Mouse (Mus musculus): ENCODE measurements at regions not wholly inside any gene's neighbourhood (a gene's known extent, or its start where the extent isn't known, plus 50 kb on each side); places are given as distances from the start of the nearest gene placed in this dataset.

- Histone ChIP-seq H3K4me2 (ENCODE audit: low read depth, low read length) (no peak overlapping the region), H3K36me3 (ENCODE audit: control insufficient read depth, insufficient read depth, low read length) (no peaks in the 10 kb centered on the region), H3K4me3 (ENCODE audit: low read depth, low read length) (no peak overlapping the region), H3K27me3 (ENCODE audit: control insufficient read depth, insufficient read depth, low read length) (no peaks in the 10 kb centered on the region), H3K4me1 (ENCODE audit: control insufficient read depth, insufficient read depth, low read length) (no peaks in the 10 kb centered on the region), H3K27ac (ENCODE audit: low read depth, low read length) (no peak overlapping the region), H3K9ac (replicated peaks; ENCODE audit: low read depth, low read length) (no peak overlapping the region), H3K9me3 (ENCODE audit: control insufficient read depth, low read length) (no peaks in the 10 kb centered on the region)
- WGBS = 85% methylated on average over 7 of the region's 7 CpGs
- ATAC-seq (ENCODE audit: low read depth) = no peak
Measured at GRCm38 (mm10) chr1:77663345-77663744, 148.5 kb upstream of the Epha4 start.

GRCm38 (mm10) chr1:77660436-77660835 lies 145.5 kb upstream of the Epha4 start:
- Histone ChIP-seq H3K4me1 (ENCODE audit: control insufficient read depth, insufficient read depth, low read length) (no peaks in the 10 kb centered on the region), H3K36me3 (ENCODE audit: control insufficient read depth, insufficient read depth, low read length) (no peaks in the 10 kb centered on the region), H3K9me3 (ENCODE audit: control insufficient read depth, low read length) (no peaks in the 10 kb centered on the region), H3K27me3 (ENCODE audit: control insufficient read depth, insufficient read depth, low read length) (no peaks in the 10 kb centered on the region), H3K9ac (replicated peaks; ENCODE audit: low read depth, low read length) (no peak overlapping the region), H3K4me3 (ENCODE audit: low read depth, low read length) (no peak overlapping the region), H3K4me2 (ENCODE audit: low read depth, low read length) (no peak overlapping the region), H3K27ac (ENCODE audit: low read depth, low read length) (no peak overlapping the region)
- ATAC-seq (ENCODE audit: low read depth) = no peak

- no peak overlapping the region for H3K27ac ChIP-seq (ENCODE audit: low read depth, low read length)
- no peaks in the 10 kb centered on the region for H3K36me3 ChIP-seq (ENCODE audit: control insufficient read depth, insufficient read depth, low read length)
- no peak overlapping the region for H3K4me3 ChIP-seq (ENCODE audit: low read depth, low read length)
- no peaks in the 10 kb centered on the region for H3K27me3 ChIP-seq (ENCODE audit: control insufficient read depth, insufficient read depth, low read length)
- no peak for ATAC-seq (ENCODE audit: low read depth)
- no peak overlapping the region for H3K9ac ChIP-seq (replicated peaks; ENCODE audit: low read depth, low read length)
- no peaks in the 10 kb centered on the region for H3K4me1 ChIP-seq (ENCODE audit: control insufficient read depth, insufficient read depth, low read length)
- WGBS = 93% methylated on average over 3 of the region's 3 CpGs
- H3K4me2 ChIP-seq (ENCODE audit: low read depth, low read length) = no peak overlapping the region
- no peaks in the 10 kb centered on the region for H3K9me3 ChIP-seq (ENCODE audit: control insufficient read depth, low read length)
Measured at GRCm38 (mm10) chr1:77637025-77637424, 122.1 kb upstream of the Epha4 start.

GRCm38 (mm10) chr1:77629496-77630281 lies 114.8 kb upstream of the Epha4 start:
- no peaks in the 10 kb centered on the region for H3K27me3 ChIP-seq (ENCODE audit: control insufficient read depth, insufficient read depth, low read length)
- no peaks in the 10 kb centered on the region for H3K36me3 ChIP-seq (ENCODE audit: control insufficient read depth, insufficient read depth, low read length)
- no peak overlapping the region for H3K4me3 ChIP-seq (ENCODE audit: low read depth, low read length)
- WGBS = 17% methylated on average over 9 of the region's 9 CpGs
- H3K4me2 ChIP-seq (ENCODE audit: low read depth, low read length) = no peak overlapping the region
- no peak overlapping the region for H3K27ac ChIP-seq (ENCODE audit: low read depth, low read length)
- H3K4me1 ChIP-seq (ENCODE audit: control insufficient read depth, insufficient read depth, low read length) = no peaks in the 10 kb centered on the region
- H3K9ac ChIP-seq (replicated peaks; ENCODE audit: low read depth, low read length) = no peak overlapping the region
- H3K9me3 ChIP-seq (ENCODE audit: control insufficient read depth, low read length) = no peaks in the 10 kb centered on the region
- peak; percentile 79; the same call in 1 of the 2 replicates for ATAC-seq (ENCODE audit: low read depth)

GRCm38 (mm10) chr1:77628861-77629260 lies 114.0 kb upstream of the Epha4 start:
- H3K9me3 ChIP-seq (ENCODE audit: control insufficient read depth, low read length) = no peaks in the 10 kb centered on the region
- H3K4me1 ChIP-seq (ENCODE audit: control insufficient read depth, insufficient read depth, low read length) = no peaks in the 10 kb centered on the region
- no peak overlapping the region for H3K9ac ChIP-seq (replicated peaks; ENCODE audit: low read depth, low read length)
- no peak overlapping the region for H3K27ac ChIP-seq (ENCODE audit: low read depth, low read length)
- ATAC-seq (ENCODE audit: low read depth) = no peak
- H3K4me2 ChIP-seq (ENCODE audit: low read depth, low read length) = no peak overlapping the region
- no peaks in the 10 kb centered on the region for H3K27me3 ChIP-seq (ENCODE audit: control insufficient read depth, insufficient read depth, low read length)
- H3K4me3 ChIP-seq (ENCODE audit: low read depth, low read length) = no peak overlapping the region
- 29% methylated on average over 4 of the region's 4 CpGs for WGBS
- no peaks in the 10 kb centered on the region for H3K36me3 ChIP-seq (ENCODE audit: control insufficient read depth, insufficient read depth, low read length)

- no peaks in the 10 kb centered on the region for H3K4me1 ChIP-seq (ENCODE audit: control insufficient read depth, insufficient read depth, low read length)
- H3K9ac ChIP-seq (replicated peaks; ENCODE audit: low read depth, low read length) = no peak overlapping the region
- no peak overlapping the region for H3K4me3 ChIP-seq (ENCODE audit: low read depth, low read length)
- H3K9me3 ChIP-seq (ENCODE audit: control insufficient read depth, low read length) = no peaks in the 10 kb centered on the region
- no peak overlapping the region for H3K4me2 ChIP-seq (ENCODE audit: low read depth, low read length)
- no peak overlapping the region for H3K27ac ChIP-seq (ENCODE audit: low read depth, low read length)
- 17% methylated on average over 8 of the region's 8 CpGs for WGBS
- ATAC-seq (ENCODE audit: low read depth) = peak; percentile 51; the same call in 1 of the 2 replicates
- H3K27me3 ChIP-seq (ENCODE audit: control insufficient read depth, insufficient read depth, low read length) = peaks cover 6% of the 10 kb centered on the region
- H3K36me3 ChIP-seq (ENCODE audit: control insufficient read depth, insufficient read depth, low read length) = no peaks in the 10 kb centered on the region
Measured at GRCm38 (mm10) chr1:77617490-77617889, 102.6 kb upstream of the Epha4 start.

GRCm38 (mm10) chr1:77600509-77600908 lies 85.6 kb upstream of the Epha4 start:
- Histone ChIP-seq H3K36me3 (ENCODE audit: control insufficient read depth, insufficient read depth, low read length) (no peaks in the 10 kb centered on the region), H3K9ac (replicated peaks; ENCODE audit: low read depth, low read length) (no peak overlapping the region)

GRCm38 (mm10) chr1:77592649-77593048 lies 77.8 kb upstream of the Epha4 start:
- no peak overlapping the region for H3K4me2 ChIP-seq (ENCODE audit: low read depth, low read length)
- no peak overlapping the region for H3K4me3 ChIP-seq (ENCODE audit: low read depth, low read length)
- no peak overlapping the region for H3K9ac ChIP-seq (replicated peaks; ENCODE audit: low read depth, low read length)
- no peaks in the 10 kb centered on the region for H3K36me3 ChIP-seq (ENCODE audit: control insufficient read depth, insufficient read depth, low read length)
- no peak overlapping the region for H3K27ac ChIP-seq (ENCODE audit: low read depth, low read length)
- H3K4me1 ChIP-seq (ENCODE audit: control insufficient read depth, insufficient read depth, low read length) = no peaks in the 10 kb centered on the region
- no peaks in the 10 kb centered on the region for H3K9me3 ChIP-seq (ENCODE audit: control insufficient read depth, low read length)
- ATAC-seq (ENCODE audit: low read depth) = no peak
- no peaks in the 10 kb centered on the region for H3K27me3 ChIP-seq (ENCODE audit: control insufficient read depth, insufficient read depth, low read length)
- WGBS = 57% methylated on average over 4 of the region's 4 CpGs

More at GRCm38 (mm10) chr1:77600509-77600908, 85.6 kb upstream of the Epha4 start:
- no peak for ATAC-seq (ENCODE audit: low read depth)
- no peaks in the 10 kb centered on the region for H3K9me3 ChIP-seq (ENCODE audit: control insufficient read depth, low read length)
- no peak overlapping the region for H3K4me3 ChIP-seq (ENCODE audit: low read depth, low read length)
- H3K4me1 ChIP-seq (ENCODE audit: control insufficient read depth, insufficient read depth, low read length) = no peaks in the 10 kb centered on the region
- no peak overlapping the region for H3K27ac ChIP-seq (ENCODE audit: low read depth, low read length)
- 48% methylated on average over 5 of the region's 5 CpGs for WGBS
- no peaks in the 10 kb centered on the region for H3K27me3 ChIP-seq (ENCODE audit: control insufficient read depth, insufficient read depth, low read length)
- no peak overlapping the region for H3K4me2 ChIP-seq (ENCODE audit: low read depth, low read length)

- H3K36me3 ChIP-seq (ENCODE audit: control insufficient read depth, insufficient read depth, low read length) = no peaks in the 10 kb centered on the region
- no peak overlapping the region for H3K9ac ChIP-seq (replicated peaks; ENCODE audit: low read depth, low read length)
- WGBS = 44% methylated on average over 7 of the region's 7 CpGs
- no peak overlapping the region for H3K4me3 ChIP-seq (ENCODE audit: low read depth, low read length)
- no peaks in the 10 kb centered on the region for H3K4me1 ChIP-seq (ENCODE audit: control insufficient read depth, insufficient read depth, low read length)
- H3K27me3 ChIP-seq (ENCODE audit: control insufficient read depth, insufficient read depth, low read length) = no peaks in the 10 kb centered on the region
- H3K27ac ChIP-seq (ENCODE audit: low read depth, low read length) = no peak overlapping the region
- no peak overlapping the region for H3K4me2 ChIP-seq (ENCODE audit: low read depth, low read length)
- ATAC-seq (ENCODE audit: low read depth) = no peak
- H3K9me3 ChIP-seq (ENCODE audit: control insufficient read depth, low read length) = no peaks in the 10 kb centered on the region
Measured at GRCm38 (mm10) chr1:77592248-77592647, 77.4 kb upstream of the Epha4 start.
